Mouse (Mus musculus) layer of hippocampus, adult 11-12 months (tissue): Measurements from ENCODE around the gene Aldoart1.

Experiments used
- DNase-seq: peaks from one replicate; pipeline ENCODE4 v3.0.0; 2022; ENCODE audit warnings: low spot score

The Aldoart1 gene

GRCm38 (mm10) chr4:72852534-72852933 lies at the start of gene Aldoart1:
Gene Aldoart1, minus strand, starts transcription at chr4:72852634.
- DNase-seq, result no peak

GRCm38 (mm10) chr4:72901566-72901965 lies 49.1 kb upstream of the Aldoart1 start:
- DNase-seq, result no peak

- no peak for DNase-seq
Measured at GRCm38 (mm10) chr4:72865371-72866075, 13.1 kb upstream of the Aldoart1 start.

- DNase-seq, result no peak
Measured at GRCm38 (mm10) chr4:72844276-72844675, 8.2 kb downstream of the Aldoart1 start.

- DNase-seq, result no peak
Measured at GRCm38 (mm10) chr4:72843025-72843424, 9.4 kb downstream of the Aldoart1 start.

- DNase-seq, result no peak
Measured at GRCm38 (mm10) chr4:72836430-72836829, 16.0 kb downstream of the Aldoart1 start.

- DNase-seq, result no peak
Measured at GRCm38 (mm10) chr4:72835400-72835799, 17.0 kb downstream of the Aldoart1 start.

GRCm38 (mm10) chr4:72800816-72801215 lies 51.6 kb downstream of the Aldoart1 start:
- DNase-seq, result no peak
